Mouse (Mus musculus) thymus, postnatal 10 days (tissue): ENCODE results near the gene F7.

ENCODE experiments used
- DNase-seq, 2 experiments: peaks; one replicate each; pipeline ENCODE4 v3.0.0; 2021; ENCODE audit warnings: low spot score in 2 of 2

F7 gene

DNA sequence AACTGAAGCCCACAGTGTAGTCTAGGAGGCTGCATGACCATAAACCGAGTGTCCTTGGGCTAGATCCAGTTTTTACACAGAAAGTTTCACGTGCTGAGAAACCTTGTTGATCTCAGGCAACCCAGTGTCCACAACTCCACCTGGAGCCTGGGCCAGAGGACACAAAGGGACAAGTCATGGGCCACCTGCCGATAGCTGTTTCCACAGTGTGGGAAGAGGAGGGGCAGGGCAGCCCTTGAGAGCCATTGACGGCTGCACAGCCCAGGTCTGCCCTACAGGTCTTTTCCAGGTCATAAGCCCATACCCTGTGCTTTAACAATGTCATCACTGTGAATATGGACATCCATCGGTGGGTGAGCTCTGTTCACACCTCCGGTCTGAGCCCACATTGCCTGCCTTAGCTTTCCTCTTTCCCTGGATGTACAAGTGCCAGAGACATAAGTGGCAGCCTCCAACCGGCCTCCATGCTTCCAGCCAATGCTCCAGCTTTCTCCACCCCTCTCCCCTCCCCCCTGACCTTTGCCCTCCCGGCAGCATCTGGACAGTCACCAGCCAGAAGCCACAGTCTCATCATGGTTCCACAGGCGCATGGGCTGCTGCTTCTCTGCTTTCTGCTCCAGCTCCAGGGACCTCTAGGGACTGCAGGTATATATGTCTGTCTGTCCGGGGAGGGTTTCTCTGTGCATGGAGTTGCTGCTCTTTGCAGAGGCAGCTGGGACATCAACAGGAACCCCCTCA, at the start of gene F7:
Gene F7 (plus strand): TSS at position 548 of the 738 bp plus-strand sequence.
- DNase-seq: no peak

DNA sequence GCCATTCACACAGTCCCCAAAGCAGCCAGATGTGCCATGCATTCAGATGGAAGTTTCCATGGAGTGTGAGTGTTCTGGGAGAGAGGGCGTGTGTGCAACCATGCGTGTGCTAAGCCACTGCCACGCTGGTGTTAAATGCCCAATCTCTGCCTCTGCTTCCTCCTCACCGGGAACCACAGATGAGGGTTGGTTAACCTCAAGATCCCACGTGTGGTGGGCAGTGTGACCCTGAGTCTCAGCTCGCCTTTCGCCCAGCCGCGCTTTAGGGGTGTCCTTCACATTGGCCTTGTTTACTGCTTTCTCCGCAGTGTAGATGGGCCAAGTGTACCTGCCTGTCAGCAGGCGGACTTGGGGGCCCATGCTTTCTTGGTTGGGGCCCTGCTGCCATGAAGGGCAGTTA, 49.5 kb upstream of the F7 start:
- no peak for DNase-seq

DNA sequence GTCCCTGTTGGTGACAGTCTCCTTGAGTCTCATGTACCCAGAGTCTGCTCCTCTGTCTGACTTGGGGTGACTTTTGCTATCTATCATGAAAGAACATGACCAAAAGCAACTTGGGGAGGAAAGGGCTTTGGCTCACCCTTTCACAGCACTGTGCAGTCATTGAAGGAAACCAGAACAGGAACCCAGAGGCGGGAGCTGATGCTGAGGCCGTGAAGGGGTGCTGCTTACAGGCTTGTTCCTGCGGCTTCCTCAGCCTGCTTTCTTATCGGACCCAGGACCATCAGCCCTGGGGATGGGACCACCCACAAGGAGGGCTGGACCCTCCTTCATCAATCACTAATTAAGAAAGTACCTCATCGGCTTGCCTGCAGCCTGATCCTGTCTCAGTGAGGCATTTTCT, 49.1 kb upstream of the F7 start:
- DNase-seq: no peak

DNA sequence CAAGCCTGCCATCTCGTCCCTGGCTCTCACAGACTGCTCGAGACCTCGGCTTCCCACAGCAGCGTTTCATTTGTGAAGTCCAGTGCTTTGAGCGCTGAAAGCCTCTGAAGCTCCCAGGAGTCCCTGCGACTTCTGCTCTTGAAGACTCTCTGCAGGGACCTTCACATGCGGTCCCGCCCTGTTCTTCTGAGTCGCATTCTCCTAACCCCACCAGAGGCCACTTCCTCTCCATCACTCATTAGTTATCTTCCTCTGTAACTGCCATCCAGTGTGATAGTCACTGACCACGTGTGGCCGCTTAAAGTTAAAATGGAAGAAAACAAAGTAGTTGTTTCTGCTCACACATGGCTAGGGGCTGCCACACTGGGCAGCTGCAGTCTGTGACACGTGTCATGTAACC, 48.5 kb upstream of the F7 start:
- no peak for DNase-seq

DNA sequence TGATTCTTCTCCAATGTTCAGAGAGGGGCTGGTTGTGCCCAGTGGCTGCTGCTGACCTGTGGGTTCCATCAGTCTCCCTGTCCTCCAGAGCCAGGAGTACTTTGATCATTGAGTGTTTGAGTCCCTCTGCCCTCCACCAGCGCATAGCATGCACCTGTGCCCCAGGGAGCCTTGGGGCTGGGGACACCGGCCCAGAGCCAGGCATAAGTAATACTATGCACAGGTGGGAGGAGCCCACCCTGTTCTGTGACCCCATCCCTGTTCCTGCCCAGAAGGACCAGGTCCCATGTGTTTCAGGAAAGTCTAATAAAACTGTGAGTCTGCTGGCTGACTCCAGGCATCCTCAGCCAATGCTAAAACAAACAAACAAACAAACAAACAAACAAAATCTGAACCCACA, 47.5 kb upstream of the F7 start:
- no peak for DNase-seq

DNA sequence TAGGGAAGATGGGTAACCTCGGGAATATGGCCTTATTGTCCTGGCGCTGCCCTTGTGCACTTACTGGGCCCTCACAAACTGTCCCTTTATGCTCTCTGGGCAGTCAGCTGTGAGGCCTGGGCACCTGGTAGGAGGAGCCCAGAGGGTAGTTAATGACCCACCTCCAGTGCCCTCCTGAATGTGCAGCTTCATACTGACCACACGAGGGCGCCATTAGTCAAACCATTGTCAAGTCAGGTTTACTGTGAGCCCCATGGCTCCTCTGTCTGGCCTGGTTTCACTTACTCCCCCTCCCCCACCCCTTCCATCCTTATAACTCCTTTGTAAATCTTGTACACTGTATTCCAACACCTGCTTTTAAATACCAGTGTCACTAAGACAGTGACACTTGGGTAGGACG, 47.1 kb upstream of the F7 start:
- peak; percentile 31 to 59 for DNase-seq

DNA sequence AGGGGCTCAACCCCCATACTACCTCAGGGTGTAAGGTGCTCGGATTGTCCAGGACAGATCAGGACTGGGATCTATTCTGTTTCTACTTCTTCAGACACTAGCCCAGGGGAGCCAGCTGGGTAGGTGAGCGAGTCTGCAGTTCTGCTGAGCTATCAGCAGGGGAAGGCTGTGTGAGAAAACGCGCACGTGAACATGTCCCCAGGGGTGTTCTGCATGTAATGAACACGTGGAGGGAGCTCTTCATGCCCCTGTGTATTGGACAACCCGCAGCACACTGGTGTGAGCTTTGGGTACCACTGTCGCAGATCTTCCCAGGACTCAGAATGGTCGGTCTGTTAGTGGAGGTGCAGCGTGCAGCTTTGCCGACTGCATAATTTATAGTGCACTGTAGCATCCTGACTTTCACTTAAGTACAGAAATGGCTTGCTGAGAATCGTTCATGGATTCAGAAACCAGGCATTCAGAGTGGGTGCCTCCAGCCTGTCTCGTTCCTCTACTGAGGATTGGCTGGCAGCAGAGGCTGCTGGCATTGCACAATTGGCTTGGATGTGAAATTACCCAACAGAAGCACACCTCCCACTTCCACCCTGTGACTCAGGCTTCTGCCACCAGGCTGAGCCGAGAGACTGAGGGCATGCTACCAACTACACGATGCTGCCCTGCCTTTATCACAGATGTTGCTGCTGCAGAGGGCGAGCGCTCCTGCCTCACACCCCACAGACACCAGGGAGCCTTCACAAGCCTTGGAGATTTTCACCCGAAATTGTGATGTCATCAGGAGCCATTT, 42.0 kb upstream of the F7 start:
- DNase-seq: no peak

DNA sequence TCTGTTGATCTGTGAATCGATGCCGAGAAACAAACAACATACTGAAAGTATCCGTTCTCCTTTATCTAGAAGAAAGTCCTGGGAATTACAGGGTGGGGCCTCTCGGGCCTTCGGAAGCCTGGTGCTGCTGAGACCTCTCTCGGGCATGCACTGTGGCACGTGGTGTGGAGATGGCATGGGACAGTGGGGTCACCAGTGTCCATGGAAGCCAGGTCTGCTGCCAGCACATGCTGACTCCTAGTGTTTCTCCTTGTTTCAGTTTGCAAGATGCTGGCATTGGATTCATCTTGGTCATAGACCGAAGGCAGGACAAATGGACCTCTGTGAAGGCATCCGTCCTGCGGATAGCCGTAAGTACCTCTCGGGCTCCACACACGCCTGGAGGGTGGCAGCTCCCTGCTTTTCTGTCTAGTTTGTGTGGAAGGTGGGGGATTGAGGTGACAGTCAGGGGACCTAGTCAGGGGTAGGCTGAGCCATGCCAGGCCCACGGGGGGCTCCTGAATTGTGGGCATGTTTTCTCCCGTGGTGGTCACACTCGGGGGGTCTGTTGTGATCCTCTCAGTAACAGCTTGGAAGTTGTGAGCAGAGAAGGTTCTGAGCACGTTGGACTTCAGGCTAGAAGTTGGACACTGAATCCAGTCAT, 41.1 kb upstream of the F7 start:
- no peak for DNase-seq

DNA sequence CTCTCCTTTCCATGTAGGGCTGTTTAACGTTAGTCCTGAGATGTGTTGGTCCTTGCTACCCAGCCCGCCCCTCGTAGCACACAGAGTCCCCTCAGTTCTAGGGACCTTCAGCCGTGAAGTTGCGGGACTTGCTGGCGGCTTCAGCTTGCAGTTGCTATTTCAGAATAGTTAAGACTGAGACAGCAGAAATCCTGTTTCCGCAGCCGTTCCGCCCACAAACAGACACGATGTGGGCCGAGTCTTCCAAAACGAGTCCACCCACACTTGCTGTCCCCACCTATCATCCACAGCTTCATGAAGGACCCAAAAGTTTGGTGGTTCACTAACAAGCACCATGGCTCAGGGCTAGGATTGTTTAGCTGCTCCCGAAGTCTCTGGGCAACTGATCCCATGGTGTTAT, 40.6 kb upstream of the F7 start:
- no peak for DNase-seq

DNA sequence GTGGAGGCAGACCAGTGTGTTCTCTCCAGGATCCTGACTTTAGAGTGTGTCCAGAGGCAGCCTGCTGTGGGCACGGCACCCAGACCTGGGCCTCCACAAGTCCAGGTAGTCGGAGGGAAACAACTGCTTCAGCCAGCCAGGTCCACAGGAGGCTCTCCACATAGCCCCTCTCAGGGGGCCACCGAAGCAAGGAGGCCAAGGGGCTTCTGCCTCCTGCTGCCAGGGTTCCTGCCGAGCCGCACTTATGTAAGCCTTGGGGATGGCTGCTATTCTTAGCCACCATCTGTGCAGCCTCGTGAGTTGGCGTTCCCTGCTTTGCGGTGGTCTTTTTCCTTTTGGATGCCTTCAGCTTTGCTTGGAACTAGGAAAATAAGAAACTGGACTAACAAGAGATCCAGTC, 38.3 kb upstream of the F7 start:
- DNase-seq: no peak

DNA sequence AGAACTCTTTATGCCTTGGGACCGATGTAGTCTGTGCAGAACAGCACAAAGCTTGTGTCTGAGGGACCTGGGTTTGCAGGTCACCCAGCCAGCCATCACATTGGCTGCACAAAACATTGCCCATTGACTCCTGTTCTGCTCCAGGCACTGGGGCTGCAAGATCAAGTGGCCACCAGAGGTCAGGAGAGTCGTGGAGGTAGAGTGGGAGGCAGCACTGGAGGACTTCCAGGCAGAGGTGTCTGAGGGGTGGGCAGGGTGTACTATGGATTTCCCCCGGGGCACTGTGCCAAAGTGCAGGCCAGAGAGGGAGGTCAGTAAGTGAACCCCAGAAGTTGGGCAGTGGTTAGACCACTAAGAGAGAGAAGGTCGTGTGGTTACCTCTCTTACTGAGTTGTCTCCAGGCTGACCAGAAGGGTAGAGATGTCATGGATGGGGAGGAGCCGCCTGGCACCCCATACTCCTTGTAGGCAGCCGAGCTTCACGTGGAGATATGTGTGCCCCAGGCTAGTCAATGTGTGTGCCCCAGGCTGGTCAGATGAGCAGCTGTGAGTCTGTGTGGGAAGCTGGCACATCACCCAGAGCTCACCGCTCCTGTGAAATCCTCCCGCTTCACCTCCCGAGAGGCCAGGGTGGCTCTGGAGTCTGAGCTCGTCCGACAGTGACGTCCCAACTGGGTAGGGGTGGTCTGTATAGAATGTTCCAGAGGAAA, 37.0 kb upstream of the F7 start:
- no peak for DNase-seq

DNA sequence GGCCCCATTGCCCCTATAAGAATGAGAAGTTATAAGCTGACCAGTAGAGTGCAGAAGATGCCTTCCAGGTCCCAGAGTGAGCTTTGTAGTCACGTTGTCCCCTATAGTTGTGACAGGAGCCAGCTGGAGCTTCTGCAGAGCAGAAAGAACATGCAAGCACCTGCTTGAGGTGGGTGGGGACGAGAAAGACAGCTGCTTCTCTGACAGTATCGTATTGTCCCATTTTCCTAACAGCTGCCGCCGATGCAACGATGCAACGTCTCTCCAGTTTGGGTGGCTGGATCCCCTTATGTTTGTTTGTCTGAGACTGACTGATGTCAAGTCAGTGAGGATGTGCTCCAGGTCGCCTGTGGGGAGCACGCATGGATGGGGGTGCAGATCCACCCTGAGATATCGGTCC, 34.4 kb upstream of the F7 start:
- DNase-seq: no peak

DNA sequence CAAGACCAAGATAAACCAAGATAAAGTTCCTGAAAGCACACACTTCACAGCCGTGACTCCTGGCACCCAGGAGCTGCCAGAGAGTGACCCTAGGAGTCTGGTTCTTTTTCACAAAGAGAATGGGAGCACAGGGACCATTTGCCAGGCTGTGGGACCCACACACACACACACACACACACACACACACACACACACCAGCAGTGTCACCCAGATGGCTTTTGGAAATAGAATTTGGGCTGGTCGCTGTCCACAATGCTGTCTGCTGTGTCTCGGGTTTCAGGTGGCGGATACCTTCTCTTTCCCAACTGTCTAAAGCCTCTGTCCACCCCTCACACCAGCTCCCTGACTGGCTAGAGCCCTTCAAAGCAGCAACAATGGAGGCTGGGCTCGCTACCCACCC, 31.4 kb upstream of the F7 start:
- no peak for DNase-seq

DNA sequence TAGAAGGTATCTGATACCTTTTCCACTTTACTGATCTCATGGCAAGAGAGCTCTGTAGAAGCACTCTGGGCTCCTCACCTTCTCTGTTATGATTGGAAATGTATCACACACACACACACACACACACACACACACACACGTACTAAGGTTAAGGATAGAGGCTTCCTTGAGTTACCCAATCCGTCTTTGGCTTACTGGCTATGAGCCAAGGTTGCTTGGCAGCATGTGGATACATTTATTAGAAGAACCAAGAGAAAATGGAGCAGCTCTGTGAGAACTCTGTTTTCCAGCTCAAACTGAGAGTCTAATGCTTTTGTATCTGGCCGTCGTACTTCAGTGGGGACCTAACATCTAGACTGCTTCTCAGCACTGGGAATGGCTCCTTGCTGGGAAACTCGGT, 30.4 kb upstream of the F7 start:
- no peak for DNase-seq

DNA sequence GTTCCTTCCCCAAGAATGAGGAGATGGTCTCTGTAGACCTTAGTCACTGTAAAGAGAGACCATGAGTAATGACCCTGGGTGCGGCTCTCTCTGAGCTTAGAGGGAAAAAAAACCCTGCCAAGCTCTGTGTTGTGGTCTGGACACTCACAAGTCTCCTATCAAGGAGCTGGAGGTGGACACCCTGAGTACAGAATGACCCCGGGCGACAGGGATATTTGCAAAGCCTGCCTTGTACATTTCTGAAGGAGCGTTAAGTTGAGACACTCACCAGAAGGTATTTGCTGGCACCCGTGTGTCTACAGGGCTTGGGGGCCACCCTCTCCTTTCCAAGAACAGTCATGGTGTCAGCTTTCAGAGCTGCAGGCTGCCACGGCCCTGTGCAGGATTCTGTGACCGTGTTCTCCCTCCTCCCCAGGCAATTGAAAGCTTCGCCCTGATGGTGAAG, 29.0 kb upstream of the F7 start:
- no peak for DNase-seq

DNA sequence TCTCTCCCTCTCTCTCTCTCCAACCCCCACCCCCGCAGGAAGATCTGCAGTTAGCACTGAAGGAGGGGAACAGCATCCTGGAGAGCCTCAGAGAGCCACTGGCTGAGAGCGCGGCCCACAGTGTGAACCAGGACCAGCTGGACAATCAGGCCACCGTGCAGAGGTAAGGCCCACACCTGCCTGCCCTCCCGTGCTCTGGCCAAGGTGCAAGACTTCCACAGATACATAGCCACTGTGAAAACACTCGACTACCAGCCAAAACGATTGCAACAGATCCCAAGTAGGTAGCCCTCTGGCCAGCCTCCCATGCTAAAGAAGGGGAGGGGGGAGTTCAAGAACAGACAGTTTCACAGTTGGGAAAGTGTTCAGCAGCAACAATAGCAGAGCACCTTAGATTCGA, 27.5 kb upstream of the F7 start:
- DNase-seq: no peak

DNA sequence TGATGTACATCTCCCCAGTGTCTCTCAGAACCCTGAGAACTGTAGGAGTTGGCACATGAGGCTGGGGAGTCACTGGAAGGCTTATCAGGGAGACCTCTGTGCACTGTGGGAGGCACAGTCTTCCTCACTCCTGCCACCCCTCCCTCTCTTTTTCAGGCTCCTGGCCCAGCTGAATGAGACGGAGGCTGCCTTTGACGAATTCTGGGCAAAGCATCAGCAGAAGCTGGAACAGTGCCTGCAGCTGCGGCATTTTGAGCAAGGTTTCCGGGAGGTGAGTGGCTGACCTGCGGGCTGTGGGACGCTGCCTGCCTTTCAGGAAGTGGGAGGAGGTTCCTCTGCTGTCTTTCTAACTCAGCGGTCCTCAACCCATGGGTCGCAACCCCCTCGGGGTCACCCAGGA, 26.0 kb upstream of the F7 start:
- DNase-seq: no peak

DNA sequence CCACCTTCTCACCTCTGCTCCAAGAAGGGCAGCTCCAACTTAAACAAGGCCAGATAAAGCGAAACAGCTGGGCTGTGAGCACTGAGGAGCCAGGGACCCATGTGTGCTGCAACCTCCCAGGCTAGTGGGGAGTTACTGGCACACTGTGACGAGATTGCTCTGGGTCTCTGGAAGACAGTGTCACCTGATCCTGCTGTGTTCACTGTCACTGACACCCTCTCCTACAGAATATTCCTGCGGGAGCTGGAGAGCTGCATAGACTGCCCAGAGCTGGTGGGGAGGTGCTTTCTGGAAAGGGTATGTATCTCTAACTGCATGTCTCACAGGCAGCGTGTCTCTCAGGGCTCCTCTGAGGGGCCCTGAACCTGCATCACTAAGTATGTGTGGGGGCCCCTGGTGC, 18.4 kb upstream of the F7 start:
- no peak for DNase-seq

DNA sequence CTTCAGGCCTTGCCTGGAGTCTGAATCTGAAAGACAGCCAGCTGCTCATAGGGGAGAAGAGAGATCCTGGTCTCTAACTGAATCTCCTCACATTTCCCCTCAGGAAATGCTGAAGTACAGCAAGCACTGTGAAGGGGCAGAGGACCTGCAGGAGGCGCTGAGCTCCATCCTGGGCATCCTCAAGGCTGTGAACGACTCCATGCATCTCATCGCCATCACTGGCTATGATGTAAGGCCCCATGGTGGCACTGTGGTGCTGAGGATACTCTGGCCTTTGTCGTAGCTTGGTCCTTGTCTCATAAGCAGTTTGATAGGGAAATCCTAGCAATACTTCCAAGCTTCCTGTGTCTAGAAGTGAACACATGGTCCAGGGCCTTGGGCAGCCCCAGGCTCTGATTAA, 15.5 kb upstream of the F7 start:
- DNase-seq: no peak

DNA sequence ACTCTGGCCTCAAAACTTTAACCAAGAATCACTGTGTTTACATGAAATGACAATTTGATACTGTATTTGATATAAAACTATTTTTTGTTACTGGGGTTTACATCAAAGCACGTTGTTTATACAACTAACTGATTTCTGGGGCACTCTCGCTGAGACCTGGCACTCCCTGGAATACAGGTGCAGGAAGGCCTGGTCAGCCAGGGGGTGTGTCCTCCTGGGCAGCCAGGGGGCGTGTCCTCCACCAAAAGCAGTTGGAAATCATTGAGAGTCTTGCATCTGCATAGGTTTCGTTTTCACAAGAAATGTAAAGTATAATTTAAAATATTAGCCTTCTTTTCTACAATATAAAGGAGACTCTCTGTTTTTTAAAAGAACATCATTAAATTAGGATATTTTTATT, 6.3 kb upstream of the F7 start:
- DNase-seq: no peak

DNA sequence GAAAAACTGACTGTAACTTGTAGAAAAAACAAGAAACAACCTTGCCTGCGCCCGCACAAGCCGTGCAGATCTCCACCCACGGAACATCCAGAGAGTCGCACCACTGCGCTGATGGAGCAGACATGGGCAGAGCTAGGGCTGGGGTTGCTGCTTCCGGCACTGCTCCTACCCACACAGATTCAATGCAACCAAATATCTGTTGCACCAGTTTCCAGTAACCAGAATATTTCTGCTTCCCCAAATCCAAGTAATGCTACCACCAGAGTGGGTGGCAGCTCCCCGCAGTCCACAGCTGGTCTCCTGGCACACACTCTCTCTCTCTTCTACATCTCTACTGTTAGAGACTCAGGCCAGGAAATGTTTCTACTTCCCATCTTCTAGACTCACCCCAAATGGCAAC, 4.0 kb upstream of the F7 start:
- DNase-seq: no peak

DNA sequence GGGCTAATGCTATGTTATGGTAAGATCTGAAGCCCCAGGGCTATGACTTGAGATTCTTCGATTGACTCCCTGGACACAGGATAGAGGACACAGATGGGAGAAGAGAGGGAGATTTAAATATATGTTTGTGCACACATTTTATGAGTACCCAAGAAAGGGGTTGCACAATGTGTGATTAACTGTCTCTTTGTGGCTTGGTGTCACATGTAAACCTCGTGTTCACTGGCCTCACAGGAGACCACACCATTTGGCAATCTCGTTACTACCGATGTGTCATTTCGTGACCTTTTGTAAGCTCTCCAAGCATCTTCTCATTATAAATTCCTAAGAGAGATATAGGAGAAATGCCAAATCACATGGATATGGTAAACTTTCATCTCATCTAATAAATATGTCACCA, 1.8 kb downstream of the F7 start:
- DNase-seq: no peak
